Mouse (Mus musculus) neutrophil, adult 5-6 weeks (primary cell): Measurements from ENCODE around the gene Zfp536. TPM values are rescaled to one million over a fixed set of nuclear protein-coding genes. Genes with fewer than 3 reads are reported as not detected.

Experiments
- ATAC-seq: fragments of 151-379, 151-347 bp; 2 replicates; pipeline ENCODE4 v1.8.0; 2017; ENCODE audit warnings: mild to moderate bottlenecking, moderate TSS enrichment; ENCODE audit not compliant: insufficient number of reproducible peaks, poor library complexity, low FRiP score, severe bottlenecking; ENCODE audit errors: extremely low read depth
- total RNA-seq: library from RNA; stranded (forward); fragments of 200-1000 nt; gene quantifications from 2 replicates; pipeline ENCODE4 v1.2.3, GENCODE M21; 2017

Gene Zfp536
- total RNA-seq, 1 experiment from 2014 or later: not detected

DNA sequence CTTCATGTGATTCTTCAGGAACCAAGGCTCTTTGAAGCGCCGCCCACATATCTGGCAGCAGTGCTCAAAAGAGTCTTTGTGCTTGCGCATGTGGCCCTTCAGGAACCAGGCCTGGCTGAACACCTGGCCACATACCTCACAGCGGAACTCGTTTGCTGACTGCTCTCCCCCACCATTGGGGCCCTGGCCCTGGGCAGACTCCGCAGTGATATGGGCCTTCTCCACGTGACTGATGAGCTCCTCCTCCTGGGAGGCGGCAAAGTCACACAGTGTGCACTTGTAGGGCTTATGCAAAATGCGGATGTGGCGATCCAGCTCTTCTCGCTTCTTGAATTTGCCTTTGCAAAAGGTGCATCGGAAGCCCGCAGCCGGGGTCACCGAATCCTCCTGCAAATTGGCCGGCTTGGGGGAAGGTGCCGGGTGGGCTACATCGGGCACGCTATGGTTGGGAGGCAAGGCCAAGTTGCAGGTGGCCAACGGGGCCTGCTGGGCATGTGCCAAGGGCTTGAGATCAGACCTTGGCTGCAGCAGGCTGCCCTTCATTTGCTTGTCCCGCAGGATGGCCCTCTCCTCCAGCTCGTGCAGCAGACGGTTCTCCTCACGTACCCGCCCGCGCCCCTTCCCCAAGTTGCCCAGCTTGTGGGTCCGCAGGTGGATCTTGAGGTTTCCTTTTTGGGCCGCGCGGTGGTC, 204.5 kb downstream of the Zfp536 start:
- ATAC-seq: peak; percentile 36; the same call in 1 of the 2 replicates

DNA sequence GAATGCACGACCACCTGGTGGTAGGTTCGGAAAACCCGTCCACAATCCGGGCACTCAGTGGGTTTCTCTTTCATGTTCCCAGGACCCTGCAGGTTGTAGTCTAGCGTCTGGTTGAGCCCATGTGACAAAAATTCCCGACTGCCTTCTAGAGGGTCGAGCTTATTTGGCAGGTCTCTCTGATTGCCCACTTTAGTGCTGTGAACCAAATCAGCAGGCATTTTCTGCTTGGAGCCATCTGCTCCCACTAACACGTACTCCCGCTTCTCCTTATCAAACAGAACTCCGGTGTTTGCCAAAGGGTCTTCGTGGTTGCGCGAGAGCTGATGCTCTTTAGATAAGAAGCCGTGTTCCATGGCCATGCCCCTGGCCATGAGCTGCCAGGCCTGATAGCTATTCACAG, 205.4 kb downstream of the Zfp536 start:
- no peak for ATAC-seq

DNA sequence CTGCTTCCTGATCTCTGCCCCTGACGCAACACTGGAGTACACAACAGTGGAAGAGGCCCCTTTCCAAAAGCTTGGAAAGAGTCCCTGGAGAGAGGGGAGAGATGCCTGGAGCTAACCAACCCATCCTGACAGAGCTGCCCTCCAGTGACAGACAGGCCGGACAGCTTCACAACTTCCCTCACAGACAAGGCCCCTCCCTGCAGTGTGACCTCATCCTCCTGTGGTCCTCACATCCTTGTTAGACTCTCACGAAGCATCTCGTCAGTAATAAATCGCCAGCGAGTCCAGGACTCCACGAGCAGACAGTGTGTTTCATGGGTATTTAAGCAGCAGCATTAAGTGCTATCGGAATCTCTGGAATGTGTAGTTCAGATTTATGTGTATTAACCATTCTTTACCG, 207.4 kb downstream of the Zfp536 start:
- ATAC-seq: no peak

DNA sequence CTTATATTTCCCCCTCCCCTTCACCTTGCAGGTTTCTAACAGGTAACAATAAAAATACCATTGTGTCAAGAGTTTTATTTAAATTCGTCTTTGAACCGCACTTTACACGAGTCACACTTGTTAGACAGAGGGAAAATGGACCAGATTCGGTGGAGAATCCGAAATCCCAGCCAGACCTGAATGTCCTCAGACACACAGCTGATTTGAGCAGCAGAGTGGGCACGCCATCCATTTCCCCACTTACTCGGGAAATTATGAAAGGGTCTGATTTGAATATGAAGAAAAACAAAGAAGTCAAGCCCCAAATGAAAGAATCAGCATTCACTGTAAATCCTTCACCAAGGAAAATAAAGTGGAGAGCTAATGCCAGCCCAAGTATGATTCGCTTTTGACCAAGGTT, 208.1 kb downstream of the Zfp536 start:
- no peak for ATAC-seq

DNA sequence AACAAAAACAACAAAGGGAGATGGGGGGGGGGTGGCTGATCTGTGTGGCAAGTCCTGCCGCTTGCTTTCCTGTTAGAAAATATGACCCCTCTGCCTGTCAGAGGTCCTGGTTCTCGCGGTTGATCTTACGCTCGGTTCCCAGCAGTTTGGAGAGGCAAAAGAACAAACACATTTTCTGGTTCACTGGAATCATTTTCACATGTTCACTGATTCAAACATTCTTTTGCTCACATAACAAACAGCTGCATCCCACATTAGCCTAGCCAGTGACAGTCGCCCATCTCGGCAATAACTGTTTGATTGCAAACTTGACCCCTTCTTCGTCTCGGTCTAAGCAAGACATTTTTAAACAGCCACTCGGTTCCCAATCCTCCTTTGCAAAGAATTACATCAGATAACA, 208.8 kb downstream of the Zfp536 start:
- no peak for ATAC-seq

DNA sequence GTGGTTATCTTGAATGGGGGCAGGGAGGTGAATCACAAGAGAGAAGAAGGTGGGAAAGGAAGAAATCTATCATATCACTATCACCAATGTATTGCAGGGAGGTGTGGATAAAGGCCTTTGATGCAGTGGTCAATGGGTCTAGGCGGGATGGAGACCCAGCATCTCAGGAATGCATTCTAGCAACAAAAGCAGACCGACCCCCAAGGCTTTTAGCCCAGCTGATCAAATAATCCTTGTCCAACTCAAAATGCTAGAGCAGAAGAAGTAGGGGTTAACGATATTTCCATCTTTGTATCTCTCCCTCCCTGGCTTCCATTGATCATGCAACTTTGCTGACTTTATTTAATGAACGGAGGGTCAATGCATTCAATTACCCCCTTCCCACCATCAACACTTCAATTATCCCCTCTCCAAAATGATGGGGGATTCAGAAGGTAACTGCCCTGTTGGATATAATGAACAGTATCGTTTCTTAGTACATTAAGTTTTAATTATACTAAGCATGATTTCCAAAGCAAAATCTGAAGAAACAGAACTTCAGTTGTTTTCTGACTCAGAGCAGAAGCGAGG, 209.5 kb downstream of the Zfp536 start:
- no peak for ATAC-seq

DNA sequence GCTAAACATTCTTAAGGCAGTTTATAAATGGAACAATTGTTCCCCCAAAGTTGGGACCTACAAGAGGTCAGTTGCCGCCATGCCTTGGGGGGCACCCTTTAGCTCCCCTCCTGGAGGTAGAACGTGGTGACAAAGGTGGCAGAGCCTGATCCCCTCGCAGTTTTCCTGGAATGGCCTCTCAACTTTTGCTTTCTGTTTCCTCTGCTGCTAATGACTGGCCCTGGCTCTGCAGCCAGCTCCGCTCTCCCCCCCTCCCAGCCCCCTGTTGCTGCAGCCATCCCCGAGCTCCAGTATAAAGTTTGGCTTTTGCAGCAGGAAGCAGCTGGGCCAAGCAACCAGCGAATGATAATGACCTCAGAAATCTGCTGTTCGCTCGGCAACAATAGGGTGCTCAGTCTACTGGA, 210.3 kb downstream of the Zfp536 start:
- ATAC-seq: no peak

DNA sequence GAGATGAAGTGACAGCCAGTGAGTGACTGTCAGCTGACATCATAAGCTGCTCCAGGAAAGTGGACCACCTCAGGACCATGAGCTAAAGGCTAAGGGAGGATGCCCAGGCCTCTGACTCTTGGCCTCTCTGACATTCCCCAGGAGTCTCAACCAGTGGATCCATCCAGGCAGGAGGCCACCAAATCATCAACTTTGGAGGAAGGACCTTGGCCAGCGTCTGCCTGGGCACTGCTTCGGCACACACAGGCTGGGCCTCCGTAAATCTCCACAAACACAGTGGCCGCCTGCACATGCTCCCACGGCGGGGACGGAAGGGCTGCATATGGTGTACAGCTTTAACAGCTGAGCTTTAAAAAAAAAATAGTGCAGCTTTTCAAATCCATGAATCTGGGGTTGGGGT, 210.9 kb downstream of the Zfp536 start:
- ATAC-seq: no peak

DNA sequence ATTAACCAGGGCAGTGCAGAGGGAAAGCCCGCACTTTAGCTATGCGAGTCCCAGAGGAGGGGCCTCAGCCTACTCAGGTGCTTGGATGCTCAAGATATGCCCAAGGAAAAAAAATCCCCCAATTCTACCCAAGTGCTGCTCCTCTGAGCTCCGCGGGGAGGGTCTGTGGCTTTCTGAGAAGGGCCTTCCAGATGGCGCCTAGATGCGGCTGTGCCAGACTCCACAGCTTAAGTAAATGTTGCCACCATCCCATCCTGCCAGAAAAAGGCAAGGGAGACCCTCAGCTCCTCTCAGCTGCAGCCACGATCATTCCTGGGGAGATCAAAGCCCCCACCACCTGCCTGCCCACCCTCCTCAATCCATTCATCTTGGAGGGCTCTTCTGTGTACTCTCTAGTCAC, 212.9 kb downstream of the Zfp536 start:
- ATAC-seq: no peak

DNA sequence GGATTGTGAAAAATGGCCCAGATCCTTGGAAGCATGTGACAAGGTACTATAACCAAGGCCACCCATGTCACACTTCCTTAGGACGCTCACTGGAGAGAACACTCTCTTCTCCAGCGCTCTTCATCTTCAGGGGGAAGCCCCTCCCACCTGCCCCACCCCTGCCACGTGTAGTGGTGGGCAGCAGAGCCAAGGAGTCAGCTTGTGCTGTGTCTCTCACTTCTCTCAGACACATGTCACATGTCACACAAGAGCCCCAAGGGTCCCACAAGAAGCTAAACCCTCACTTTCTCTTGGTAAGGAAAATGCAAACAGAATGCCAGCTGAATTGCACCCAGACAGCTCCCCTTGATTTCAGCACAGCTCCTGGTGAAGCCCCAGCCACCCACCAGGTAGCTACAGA, 213.6 kb downstream of the Zfp536 start:
- ATAC-seq: no peak

DNA sequence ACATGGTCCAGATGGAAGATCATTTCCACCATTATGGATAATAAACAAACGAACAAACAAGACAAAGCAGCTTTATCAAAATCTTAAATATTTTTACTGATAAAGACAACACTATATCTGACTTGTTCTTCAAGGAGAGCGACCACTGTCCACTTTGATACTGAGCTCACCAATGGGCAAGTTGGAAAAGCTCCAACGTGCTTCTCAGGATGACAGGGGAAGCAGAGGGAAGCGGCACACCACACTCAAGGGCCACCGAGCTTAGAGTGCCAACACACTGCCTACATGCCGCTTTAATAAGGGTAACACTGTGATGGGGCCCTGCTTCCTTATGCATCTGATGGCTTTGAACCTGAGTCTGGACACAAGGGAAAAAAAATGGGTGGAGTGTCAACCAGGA, 214.1 kb downstream of the Zfp536 start:
- no peak for ATAC-seq

DNA sequence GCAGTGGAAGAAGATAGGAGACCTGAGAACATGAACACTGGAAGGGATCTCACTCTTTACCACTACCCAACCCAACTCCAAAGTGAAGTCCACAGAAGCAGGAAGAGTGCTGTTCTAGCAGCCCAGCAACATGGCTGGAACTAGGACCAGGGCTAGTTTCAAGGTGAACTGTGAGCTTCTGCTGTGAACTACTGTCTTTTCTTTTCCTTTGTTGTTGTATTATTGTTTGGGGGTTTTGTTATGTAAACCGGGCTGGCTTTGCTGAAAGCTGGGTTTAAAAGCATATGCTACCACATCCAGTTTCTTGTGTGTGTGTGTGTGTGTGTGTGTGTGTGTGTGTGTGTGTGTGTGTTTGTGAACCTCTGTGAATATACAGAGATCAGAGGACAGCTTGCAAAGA, 216.6 kb downstream of the Zfp536 start:
- no peak for ATAC-seq

DNA sequence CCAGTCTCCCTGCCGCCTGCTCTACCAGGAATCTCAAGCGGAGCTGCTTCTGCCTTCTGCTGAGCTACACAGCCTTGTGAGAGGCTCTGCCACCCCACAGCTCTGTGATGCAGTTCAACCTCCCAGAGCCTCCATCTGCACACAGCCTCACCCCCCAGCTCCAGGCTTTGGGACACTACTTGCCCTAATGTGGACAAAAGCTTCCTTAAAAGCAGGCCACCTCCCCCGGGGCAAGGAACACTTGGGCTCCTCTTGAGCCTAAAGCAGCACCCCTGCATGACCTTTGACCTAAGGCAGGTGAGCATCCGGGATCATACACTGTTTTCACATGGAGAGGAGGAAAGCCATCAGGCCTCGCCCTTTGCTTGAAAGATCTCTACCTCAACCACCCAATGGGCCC, 219.0 kb downstream of the Zfp536 start:
- no peak for ATAC-seq

DNA sequence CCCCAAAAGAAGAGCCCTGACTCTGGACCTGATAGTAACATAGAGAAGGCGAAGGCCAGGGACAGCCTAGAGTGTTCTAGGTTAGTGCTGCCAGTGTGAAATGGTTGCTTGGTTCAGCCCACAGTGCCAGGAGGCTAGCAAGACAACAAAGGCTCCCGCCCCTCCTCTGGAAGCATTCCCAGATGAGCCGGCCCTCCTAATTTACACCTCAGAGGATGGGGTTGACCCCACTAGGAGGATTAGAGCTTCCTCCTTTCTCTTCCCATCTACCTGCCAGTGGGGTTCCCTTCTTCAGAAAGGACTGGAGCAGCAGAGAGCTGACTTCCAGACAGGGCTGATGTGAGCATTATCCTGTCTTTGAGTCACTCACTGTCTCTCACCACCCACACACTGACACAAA, 219.8 kb downstream of the Zfp536 start:
- ATAC-seq: no peak

DNA sequence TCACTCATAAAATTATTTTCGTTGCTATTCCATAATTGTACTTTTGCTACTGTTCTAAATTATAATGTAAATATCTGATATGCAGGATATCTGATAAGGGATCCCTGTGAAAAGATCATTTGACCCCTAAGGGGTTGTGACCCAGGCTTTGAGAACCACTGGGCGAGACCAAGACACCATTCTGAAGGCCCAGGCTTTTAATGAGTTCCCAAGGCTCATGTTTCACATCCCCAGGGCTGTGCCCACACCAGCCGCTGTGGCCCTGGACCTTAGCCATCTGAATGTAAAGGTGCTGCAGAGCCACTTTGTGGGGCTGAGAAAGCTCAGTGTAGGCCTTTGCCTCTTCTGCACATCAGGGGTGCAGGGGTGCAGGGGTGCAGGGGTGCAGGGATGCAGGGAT, 221.1 kb downstream of the Zfp536 start:
- no peak for ATAC-seq

DNA sequence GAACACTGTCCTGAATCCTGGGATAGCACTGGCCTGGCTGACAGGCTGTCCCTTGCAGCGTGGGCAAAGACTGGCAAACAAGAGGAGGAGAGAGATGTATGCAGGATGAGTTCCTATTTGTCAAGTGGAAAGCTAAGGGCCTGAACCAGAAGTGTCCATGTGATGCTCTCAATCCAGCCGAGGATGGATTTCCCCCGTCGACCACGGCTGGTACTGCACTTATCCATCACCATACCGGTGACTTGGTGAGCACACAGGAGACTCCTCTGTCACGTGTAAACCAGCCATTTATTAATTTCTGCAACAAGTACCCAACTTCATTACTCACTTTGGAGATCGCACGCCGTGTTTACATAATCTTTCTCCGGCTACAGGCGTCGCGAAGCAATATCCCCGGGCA, 224.6 kb downstream of the Zfp536 start:
- no peak for ATAC-seq

DNA sequence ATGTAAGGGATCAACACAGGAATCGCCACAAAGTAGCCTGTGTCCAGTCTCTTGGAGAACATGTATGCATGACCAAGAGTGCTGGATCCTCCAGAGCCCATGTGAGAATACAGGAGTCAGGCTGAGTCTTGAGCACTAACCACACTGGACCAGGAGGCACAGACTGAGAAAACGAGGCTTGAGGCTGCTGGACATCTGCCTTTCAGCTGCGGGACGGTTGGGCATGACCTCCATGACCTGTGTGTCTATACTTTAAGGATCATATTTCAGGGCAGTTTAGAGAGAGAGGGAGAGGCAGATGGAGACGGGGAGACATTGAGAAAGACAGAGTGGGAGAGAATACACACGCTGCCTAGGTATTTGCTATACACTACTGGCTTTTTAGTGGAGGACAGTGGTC, 229.4 kb downstream of the Zfp536 start:
- no peak for ATAC-seq

DNA sequence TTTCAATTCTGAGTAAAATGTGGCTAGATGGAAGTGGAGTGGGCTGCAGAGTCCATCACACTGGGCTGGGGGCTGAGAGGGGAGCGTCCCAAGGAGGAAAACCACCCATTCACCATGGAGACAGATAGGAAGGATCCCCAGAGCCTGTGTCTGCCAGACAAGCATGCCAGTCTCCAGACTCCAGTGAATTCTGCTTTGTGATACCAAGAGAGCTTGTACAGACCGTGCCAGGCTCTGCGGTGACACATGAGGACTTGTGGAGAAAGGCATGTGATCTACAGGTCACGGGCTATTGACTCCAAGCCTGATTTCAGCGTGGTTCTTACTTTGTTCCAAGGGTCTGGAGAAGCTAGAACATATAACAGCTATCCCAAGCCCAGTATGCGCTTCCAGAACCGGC, 230.5 kb downstream of the Zfp536 start:
- no peak for ATAC-seq

DNA sequence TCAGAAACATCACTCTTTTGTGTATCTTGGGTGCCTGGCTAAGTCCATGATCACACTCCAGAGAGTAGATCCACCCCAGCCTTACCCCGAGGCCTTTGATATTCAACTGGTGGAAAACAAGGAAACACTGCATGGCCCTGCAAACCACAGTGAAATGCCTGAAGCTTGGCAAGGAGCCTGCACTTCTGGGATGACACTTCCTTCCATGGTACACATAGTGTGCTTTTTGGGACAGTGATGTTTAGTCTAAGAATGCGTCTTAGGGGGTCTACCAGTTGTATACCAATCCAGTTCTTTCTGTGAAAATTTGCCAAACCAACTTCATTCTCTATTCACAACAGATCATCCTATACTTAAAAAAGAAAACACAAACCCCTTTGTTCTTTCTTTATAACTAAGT, 242.3 kb downstream of the Zfp536 start:
- ATAC-seq: no peak

DNA sequence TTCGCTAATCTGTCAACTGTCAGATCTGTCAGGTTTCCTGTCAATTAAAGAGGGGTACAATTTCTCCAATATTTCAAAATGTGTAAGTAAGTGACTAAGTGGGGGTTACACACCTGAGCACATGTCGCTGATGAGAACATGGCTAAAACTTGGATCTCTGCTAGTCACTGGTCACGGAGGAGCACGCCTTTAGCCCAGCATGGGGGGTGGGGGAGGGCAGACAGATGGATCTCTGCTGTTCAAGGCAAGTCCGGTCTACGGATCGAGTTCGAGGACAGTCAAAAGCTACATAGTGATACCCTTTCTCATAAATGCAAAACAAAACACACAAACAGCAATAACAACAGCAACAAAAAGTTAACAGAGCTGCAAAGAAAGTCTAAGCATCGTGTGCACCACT, 245.1 kb downstream of the Zfp536 start:
- ATAC-seq: no peak

DNA sequence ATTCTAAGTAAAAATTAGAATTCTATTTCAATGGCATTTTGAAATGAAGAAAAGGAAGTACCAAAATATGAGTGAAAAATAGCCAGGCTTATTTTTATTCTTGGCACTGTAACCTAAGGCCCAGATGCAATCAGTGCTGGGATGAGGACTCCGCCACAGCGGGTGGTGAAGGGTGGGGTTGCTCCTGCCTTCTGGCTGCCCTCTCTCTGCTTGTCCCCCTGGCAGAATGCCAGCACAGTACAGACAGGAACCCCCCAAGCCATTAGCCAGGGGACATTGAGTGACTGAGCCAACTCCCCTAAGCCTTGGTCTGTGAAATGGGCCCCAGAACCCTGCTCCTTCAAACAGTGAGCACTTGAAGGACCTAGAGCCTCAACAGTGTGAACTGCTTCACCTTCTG, 245.6 kb downstream of the Zfp536 start:
- no peak for ATAC-seq
